Mouse (Mus musculus): Measurements from ENCODE around the gene Gpr101.

The Gpr101 gene

GRCm38 (mm10) chrX:57503634-57504033 is at the start of gene Gpr101:
Gpr101 (minus strand) TSS chrX:57503757.
- DNase-seq (ENCODE audit: low spot score): no peak

DNA sequence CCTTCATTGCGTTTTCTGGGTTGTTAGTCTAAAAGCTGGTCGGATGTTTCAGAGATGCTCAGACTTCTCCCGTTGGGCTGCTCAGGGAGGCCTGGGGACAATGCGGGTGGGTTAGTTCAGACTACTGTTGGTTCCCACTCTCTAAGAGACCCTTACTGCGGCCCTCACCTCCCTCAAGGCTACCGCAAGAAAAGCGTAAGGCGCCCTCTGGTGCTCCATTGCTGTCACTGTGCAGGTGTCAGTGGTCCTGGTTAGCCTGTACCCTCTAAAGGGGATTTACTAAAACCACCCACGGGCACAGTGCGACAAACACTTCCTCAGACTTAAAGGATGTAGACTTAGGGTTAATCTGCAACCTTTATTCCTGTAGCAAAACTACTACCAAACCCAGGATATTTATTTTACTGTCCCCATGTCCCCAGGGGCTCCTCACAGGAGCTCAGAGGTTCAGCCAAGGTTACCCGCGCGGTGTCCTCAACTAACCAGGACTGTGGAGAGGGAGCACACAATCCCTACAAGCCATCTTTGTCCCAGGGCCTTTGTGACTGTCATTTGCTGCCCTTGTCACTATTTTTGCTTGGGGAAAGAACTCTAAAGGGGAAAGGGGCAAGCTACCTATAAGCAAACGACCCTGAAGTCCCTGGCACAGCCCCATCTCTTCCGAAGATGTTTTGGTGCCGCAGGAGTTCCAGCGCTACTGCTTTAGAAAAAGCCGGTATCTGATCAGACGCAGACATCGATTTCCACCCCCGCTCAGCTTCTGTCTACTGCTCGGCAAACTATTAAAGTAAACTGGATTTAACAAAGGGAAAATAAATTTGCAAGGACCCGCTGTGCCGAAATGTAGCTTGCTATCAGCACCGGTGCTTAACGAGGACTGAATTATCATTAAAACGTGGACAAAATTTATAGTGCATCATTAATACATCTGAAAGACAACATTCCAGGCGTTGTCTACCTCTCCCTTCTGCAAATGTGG is 17.8 kb upstream of the Gpr101 start:
- no peak for DNase-seq (ENCODE audit: low spot score)

GRCm38 (mm10) chrX:57506247-57506646 is 2.7 kb upstream of the Gpr101 start:
- no peak for DNase-seq (ENCODE audit: low spot score)

All from left cerebral cortex, adult 11 months (tissue).